ENCODE assay signal across 30 mouse cellular contexts in genomic region chr7:105248197-105248596, GRCm38 (mm10). TPM values are rescaled to one million over a fixed set of nuclear protein-coding genes. Genes with fewer than 3 reads are reported as not detected.
DNase-seq lines count a peak whose midpoint lies in the region; TF ChIP-seq lines count a peak whose summit lies in the region.
"Had no signal": no experiment of that assay in that cellular context is flagged by ENCODE, and none has a peak within 500 bp of the region (broad histone marks: within the 10 kb centered on the region; RNA-seq: fewer than 3 reads in every experiment).

No protein-coding gene starts in this region.

- TF ChIP-seq POLR2A in heart, adult 2 months (IDR thresholded peaks at IDR 0.05; ENCODE audit: insufficient read depth, low read depth, low read length) = no peak

- intact Hi-C loops in heart, adult 2 months (cut with DNase I) = no loop called here

- H3K36me3 ChIP-seq in heart, adult 2 months (ENCODE audit: control insufficient read depth, insufficient read depth, low read length) = no peaks in the 10 kb centered on the region
- H3K36me3 ChIP-seq: embryonic facial prominence, embryonic 12.5 days; limb, embryonic 15.5 days; stomach, embryonic 15.5 days had no signal

- 31% methylated on average over 1 of the region's 1 CpGs for WGBS in heart, adult 2 months

- DNase-seq in heart, adult 2 months = no peak
- DNase-seq in heart, adult 8-10 months (ENCODE audit: low spot score) = no peak
- no peak for DNase-seq in layer of hippocampus, adult 2 months (ENCODE audit: low spot score in 2 of 2)
- no peak for DNase-seq in layer of hippocampus, adult 18-20 months (ENCODE audit: low spot score in 2 of 2)
- peak; percentile 19 for DNase-seq in 3T3-L1 (ENCODE audit: low read depth, low spot score)
- peak; percentile 17 for DNase-seq in NIH3T3 (ENCODE audit: low read depth)
- DNase-seq in embryo, embryonic 10 days (ENCODE audit: low spot score) = no peak
- DNase-seq in right cerebral cortex, adult 2 months (ENCODE audit: low spot score in 2 of 2) = no peak
- DNase-seq: adrenal gland, postnatal 36 days; cerebellum, adult 18-20 months; cerebellum, postnatal 14 days; forebrain, postnatal 0 days; gastrocnemius, postnatal 36 days; heart, postnatal 14 days; kidney, adult 11 months; layer of hippocampus, adult 9-11 months; lung, embryonic 14.5 days; lung, postnatal 36 days; thymus, adult 18-20 months had no signal

- no peaks in the 10 kb centered on the region for H3K79me2 ChIP-seq in heart, adult 2 months (replicated peaks; ENCODE audit: control insufficient read depth, insufficient read depth, low read length)

- H3K4me3 ChIP-seq in heart, adult 2 months = no peak overlapping the region
- no peak overlapping the region for H3K4me3 ChIP-seq in layer of hippocampus, adult 2 months
- H3K4me3 ChIP-seq: embryonic facial prominence, embryonic 12.5 days; limb, embryonic 15.5 days; stomach, embryonic 15.5 days had no signal

- peak overlapping the region; percentile 47; the same call in 1 of the 2 replicates for H3K27ac ChIP-seq in heart, adult 2 months
- no peak overlapping the region for H3K27ac ChIP-seq in layer of hippocampus, adult 2 months
- H3K27ac ChIP-seq: embryonic facial prominence, embryonic 12.5 days; limb, embryonic 15.5 days; liver, embryonic 14.5 days; stomach, embryonic 15.5 days had no signal

- no peak overlapping the region for H3K9ac ChIP-seq in heart, adult 2 months (ENCODE audit: low read depth, low read length)
- H3K9ac ChIP-seq: embryonic facial prominence, embryonic 12.5 days; forebrain, postnatal 0 days; limb, embryonic 15.5 days; liver, embryonic 14.5 days; lung, embryonic 14.5 days; stomach, embryonic 15.5 days had no signal

- TF ChIP-seq CTCF in heart, adult 2 months (IDR thresholded peaks at IDR 0.05) = peak; percentile 58
- peak; percentile 50 for TF ChIP-seq CTCF in layer of hippocampus, adult 2 months (conservative IDR thresholded peaks at IDR 0.05)

- H3K27me3 ChIP-seq in heart, adult 2 months (ENCODE audit: control insufficient read depth, insufficient read depth, low read length) = no peaks in the 10 kb centered on the region
- H3K27me3 ChIP-seq: embryonic facial prominence, embryonic 12.5 days; limb, embryonic 15.5 days; stomach, embryonic 15.5 days had no signal

- no peaks in the 10 kb centered on the region; the same call in 1 of the 2 replicates for H3K4me1 ChIP-seq in heart, adult 2 months (ENCODE audit: control insufficient read depth, insufficient read depth, low read length)
- H3K4me1 ChIP-seq: embryonic facial prominence, embryonic 12.5 days; limb, embryonic 15.5 days; stomach, embryonic 15.5 days had no signal

- no peak for TF ChIP-seq EP300 in heart, adult 2 months (IDR thresholded peaks at IDR 0.05; ENCODE audit: insufficient read depth, low read depth, low read length)

RNA-seq across cellular contexts. Expression of gene Olfr688, which starts 39.7 kb away (rescaled TPM):
- not detected for total RNA-seq in heart, adult 2 months (2021)
- not detected in 2 replicates for polyA plus RNA-seq in heart, adult 2 months (2012; rRNA removed)
- total RNA-seq in heart, adult 8-10 months (2022) = not detected
- not detected for total RNA-seq in layer of hippocampus, adult 2 months (2021)
- total RNA-seq in layer of hippocampus, adult 18-20 months (2021) = not detected
- total RNA-seq: adrenal gland, postnatal 36 days; forebrain, postnatal 0 days; gastrocnemius, postnatal 36 days; heart, postnatal 14 days; left cerebral cortex, adult 18-20 months; left cerebral cortex, postnatal 36 days; monocyte, adult 5-6 weeks had no signal
- polyA plus RNA-seq: C2C12; embryonic facial prominence, embryonic 12.5 days; forebrain, embryonic 11.5 days; forebrain, postnatal 0 days; heart, embryonic 11.5 days; hindbrain, embryonic 11.5 days; limb, embryonic 15.5 days; liver, embryonic 14.5 days; lung, embryonic 14.5 days; stomach, embryonic 15.5 days had no signal

RNA-seq across cellular contexts. Expression of gene Olfr686, which starts 40.9 kb away (rescaled TPM):
- total RNA-seq in heart, adult 2 months (2021) = not detected
- polyA plus RNA-seq in heart, adult 2 months (2012; rRNA removed) = not detected in 2 replicates
- not detected for total RNA-seq in heart, adult 8-10 months (2022)
- not detected for total RNA-seq in layer of hippocampus, adult 2 months (2021)
- not detected for total RNA-seq in layer of hippocampus, adult 18-20 months (2021)
- total RNA-seq: adrenal gland, postnatal 36 days; forebrain, postnatal 0 days; gastrocnemius, postnatal 36 days; heart, postnatal 14 days; left cerebral cortex, adult 18-20 months; left cerebral cortex, postnatal 36 days; monocyte, adult 5-6 weeks had no signal
- polyA plus RNA-seq: C2C12; embryonic facial prominence, embryonic 12.5 days; forebrain, embryonic 11.5 days; forebrain, postnatal 0 days; heart, embryonic 11.5 days; hindbrain, embryonic 11.5 days; limb, embryonic 15.5 days; liver, embryonic 14.5 days; lung, embryonic 14.5 days; stomach, embryonic 15.5 days had no signal

Comparison
In these comparisons a context has a peak if more than half of its experiments do, and no peak if none do; other contexts are left out.
1. DNase-seq: peak in 3T3-L1 (single experiment) and NIH3T3 (single experiment); none in heart, adult 2 months (0 of 2), heart, adult 8-10 months (single experiment), layer of hippocampus, adult 2 months (0 of 2), layer of hippocampus, adult 18-20 months (0 of 2), embryo, embryonic 10 days (single experiment) and right cerebral cortex, adult 2 months (0 of 2).